Mouse (Mus musculus) kidney, adult 2 months (tissue): ENCODE measurements around the gene Arf5.

Experiments used
- CTCF ChIP-seq: fragments of 200-500 bp; conservative IDR thresholded peaks from 2 replicates; pipeline ENCODE4 v1.5.1; 2011; ENCODE audit warnings: low read depth, mild to moderate bottlenecking, control low read depth, low read length, moderate library complexity, mixed read lengths; ENCODE audit not compliant: insufficient read depth, insufficient read length
- POLR2A ChIP-seq: fragments of 200-500 bp; IDR thresholded peaks from one replicate; pipeline ENCODE4 v1.6.1; 2011; ENCODE audit warnings: low read depth, low read length, control low read depth

- TF ChIP-seq CTCF (no peak), POLR2A (no peak)
Measured at GRCm38 (mm10) chr6:28397681-28398203, 25.6 kb upstream of the Arf5 start, which contains the start of gene Zfp800.
